Mouse (Mus musculus) kidney, embryonic 15.5 days (tissue): Measurements from ENCODE around the gene Rragc. TPM values are rescaled to one million over a fixed set of nuclear protein-coding genes. Genes with fewer than 3 reads are reported as not detected.

ENCODE experiments used
- ATAC-seq: fragments of 200-750 bp; cut with Nextera tagmentation; replicated peaks from 2 replicates; pipeline ENCODE4 v1.8.0; 2017; ENCODE audit warnings: moderate TSS enrichment; ENCODE audit not compliant: low FRiP score
- H3K27ac ChIP-seq: fragments of 300-500 bp; sonication (generic); 2 replicates; pipeline ENCODE4 v1.5.1; 2015; ENCODE audit warnings: mild to moderate bottlenecking, inconsistent platforms
- H3K27me3 ChIP-seq: fragments of 300-500 bp; sonication (generic); 2 replicates; pipeline ENCODE4 v1.6.1; 2015; ENCODE audit warnings: inconsistent platforms
- H3K36me3 ChIP-seq: fragments of 300-500 bp; sonication (generic); 2 replicates; pipeline ENCODE4 v1.6.1; 2015; ENCODE audit warnings: inconsistent platforms
- H3K4me1 ChIP-seq: fragments of 300-500 bp; sonication (generic); 2 replicates; pipeline ENCODE4 v1.6.1; 2015; ENCODE audit warnings: inconsistent platforms
- H3K4me2 ChIP-seq: fragments of 300-500 bp; sonication (generic); 2 replicates; pipeline ENCODE4 v1.6.1; 2015; ENCODE audit warnings: moderate library complexity, mild to moderate bottlenecking, inconsistent platforms
- H3K4me3 ChIP-seq: fragments of 300-500 bp; sonication (generic); replicated peaks from 2 replicates; pipeline ENCODE4 v1.5.1; 2015; ENCODE audit warnings: mild to moderate bottlenecking, inconsistent platforms
- H3K9ac ChIP-seq: fragments of 300-500 bp; sonication (generic); 2 replicates; pipeline ENCODE4 v1.6.1; 2015; ENCODE audit warnings: mild to moderate bottlenecking, inconsistent platforms
- H3K9me3 ChIP-seq: fragments of 300-500 bp; sonication (generic); replicated peaks from 2 replicates; pipeline ENCODE4 v1.6.1; 2016; ENCODE audit warnings: inconsistent platforms
- WGBS: fragments of 180-500 bp; shearing (Covaris S2); methylation state at CpG from one replicate; pipeline ENCODE4 v1.1.7; 2015; ENCODE audit warnings: mixed read lengths; 5-methylcytosine and 5-hydroxymethylcytosine counted together
- polyA plus RNA-seq: library from polyadenylated mRNA; unstranded; fragments of >200 nt; fragmentation: Nextera tagmentation; extraction: Ambion mirVana; gene quantifications from 2 replicates; pipeline ENCODE4 v1.2.1, GENCODE M21; 2015

Rragc gene
- polyA plus RNA-seq, 1 experiment from 2014 or later: 46.6 TPM

DNA sequence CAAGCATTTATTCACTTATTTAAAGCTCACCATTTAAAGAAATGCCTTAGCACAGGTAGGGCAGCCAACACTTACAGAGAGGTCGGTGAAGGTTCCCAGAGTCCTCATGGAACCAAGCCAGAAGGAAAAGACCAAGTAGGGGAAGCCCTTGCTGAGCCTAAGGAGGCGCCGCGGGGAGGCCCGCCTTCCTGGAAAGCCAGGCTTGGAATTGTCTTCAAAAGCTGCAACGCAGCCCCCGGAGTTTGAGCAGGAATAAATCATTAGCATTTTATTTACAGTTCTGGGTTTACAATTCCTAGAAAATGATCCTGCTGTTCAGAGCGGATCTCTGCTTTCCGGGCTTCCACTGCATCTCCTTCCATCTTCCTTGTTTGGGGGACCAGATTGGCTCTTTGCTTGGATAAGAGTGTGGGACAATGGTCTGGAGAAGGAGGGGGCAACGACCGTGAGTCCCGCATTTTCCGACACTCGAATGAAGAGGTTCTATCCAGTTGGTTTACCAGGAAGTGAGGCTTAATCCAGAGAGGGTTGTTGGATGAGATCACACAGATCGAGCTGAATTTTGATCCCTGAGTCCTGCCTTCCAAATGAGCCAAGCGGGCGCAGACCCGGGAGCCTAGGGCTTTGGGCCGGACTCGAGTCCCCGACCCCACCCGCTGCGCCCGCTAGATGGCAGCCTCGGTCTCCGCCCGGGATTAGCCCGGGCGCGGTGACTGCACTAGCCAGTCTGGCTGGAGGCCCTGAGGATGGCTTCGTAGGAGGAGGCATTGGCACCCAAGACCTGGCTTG lies 39.7 kb downstream of the Rragc start:
- peak; percentile 65 for ATAC-seq
- 0 out of 2 replicates have a peak overlapping the region, but pooled peaks have one; percentile 18 for H3K27ac ChIP-seq
- H3K9ac ChIP-seq: no peak overlapping the region
- WGBS: 4% methylated on average over 31 of the region's 31 CpGs
- peaks cover 21% of the 10 kb centered on the region for H3K4me1 ChIP-seq
- H3K4me2 ChIP-seq: peak overlapping the region; percentile 54
- H3K27me3 ChIP-seq: peaks cover 65% of the 10 kb centered on the region
- H3K36me3 ChIP-seq: no peaks in the 10 kb centered on the region
- peak overlapping the region; percentile 23 for H3K4me3 ChIP-seq
- H3K9me3 ChIP-seq: no peaks in the 10 kb centered on the region

DNA sequence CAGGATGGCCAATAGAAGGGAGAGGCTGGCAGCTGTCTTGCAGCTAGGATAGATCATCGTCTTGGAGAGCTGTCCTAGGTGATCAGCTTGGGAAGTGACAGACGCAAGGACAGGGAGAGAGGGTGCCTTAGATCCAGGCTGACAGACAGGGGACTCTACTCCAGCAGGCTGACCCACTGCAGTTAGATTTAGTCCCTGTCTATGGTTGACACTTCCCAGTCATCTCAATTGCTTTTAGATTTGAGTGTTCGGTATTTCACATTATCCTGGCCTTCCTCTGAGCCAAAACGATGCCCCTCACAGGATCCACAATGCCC lies 40.2 kb downstream of the Rragc start:
- WGBS: 59% methylated on average over 4 of the region's 4 CpGs
- H3K9ac ChIP-seq: no peak overlapping the region
- ATAC-seq: 0 out of 2 replicates have a peak, but pooled peaks have one; percentile 23
- H3K4me1 ChIP-seq: peaks cover 21% of the 10 kb centered on the region
- no peak overlapping the region for H3K4me3 ChIP-seq
- peaks cover 61% of the 10 kb centered on the region for H3K27me3 ChIP-seq
- no peaks in the 10 kb centered on the region for H3K9me3 ChIP-seq
- peak overlapping the region; percentile 54; the same call in 1 of the 2 replicates for H3K4me2 ChIP-seq
- no peaks in the 10 kb centered on the region for H3K36me3 ChIP-seq
- H3K27ac ChIP-seq: no peak overlapping the region

DNA sequence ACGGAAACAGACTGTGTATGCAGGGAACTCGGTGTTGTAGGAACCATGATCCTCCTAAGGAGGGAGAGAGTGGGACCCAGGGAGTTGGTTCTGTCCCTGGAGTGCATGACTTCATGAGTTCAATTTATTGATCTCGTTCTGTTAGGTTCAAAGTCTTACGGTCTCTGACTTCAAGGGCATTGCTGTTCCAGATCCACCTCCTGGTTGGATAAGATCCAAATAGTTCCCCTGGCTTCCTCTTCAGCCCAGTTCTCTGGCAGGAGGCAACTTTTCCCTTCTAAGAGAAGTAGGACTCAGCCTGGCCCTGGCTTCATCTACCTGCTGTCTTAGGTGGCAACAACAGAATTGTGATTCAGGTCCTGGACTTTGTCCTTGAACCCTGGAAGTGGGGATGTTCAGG lies 40.6 kb downstream of the Rragc start:
- H3K9me3 ChIP-seq: no peaks in the 10 kb centered on the region
- no peak overlapping the region for H3K9ac ChIP-seq
- H3K4me2 ChIP-seq: no peak overlapping the region
- H3K27me3 ChIP-seq: peaks cover 57% of the 10 kb centered on the region
- no peaks in the 10 kb centered on the region for H3K36me3 ChIP-seq
- 71% methylated on average over 4 of the region's 4 CpGs for WGBS
- no peak overlapping the region for H3K27ac ChIP-seq
- peaks cover 21% of the 10 kb centered on the region for H3K4me1 ChIP-seq
- ATAC-seq: no peak
- no peak overlapping the region for H3K4me3 ChIP-seq

DNA sequence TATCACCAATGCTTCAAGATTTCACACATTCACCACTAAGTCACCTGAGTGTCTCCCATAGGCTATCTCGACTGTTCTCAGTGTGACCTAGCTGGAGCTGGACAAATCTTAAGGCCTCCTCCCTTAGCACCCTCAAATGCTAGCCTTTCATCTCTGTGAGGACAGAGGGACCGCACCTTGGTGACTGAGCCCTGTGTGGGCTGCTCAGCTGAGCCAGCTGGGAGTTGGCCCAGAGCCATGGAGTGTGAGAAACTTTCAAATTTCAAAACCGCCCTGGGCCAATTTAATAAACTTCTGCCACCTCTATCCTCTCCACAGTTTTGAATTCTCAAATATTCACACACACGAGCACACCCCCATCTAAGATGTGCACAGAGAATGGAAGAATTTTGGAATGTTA lies 43.7 kb downstream of the Rragc start:
- Histone ChIP-seq H3K4me1 (peaks cover 21% of the 10 kb centered on the region), H3K27me3 (peaks cover 44% of the 10 kb centered on the region), H3K36me3 (no peaks in the 10 kb centered on the region), H3K27ac (no peak overlapping the region), H3K4me3 (no peak overlapping the region), H3K9me3 (no peaks in the 10 kb centered on the region), H3K9ac (no peak overlapping the region), H3K4me2 (no peak overlapping the region)
- WGBS: 59% methylated on average over 4 of the region's 4 CpGs
- no peak for ATAC-seq

GRCm38 (mm10) chr4:123962721-123963120 lies 45.5 kb downstream of the Rragc start:
- 62% methylated on average over 9 of the region's 9 CpGs for WGBS
- peaks cover 41% of the 10 kb centered on the region for H3K27me3 ChIP-seq
- ATAC-seq: no peak
- 0 out of 2 replicates have a peak, but pooled peaks cover 8% of the 10 kb centered on the region for H3K4me1 ChIP-seq
- H3K9ac ChIP-seq: no peak overlapping the region
- H3K4me2 ChIP-seq: no peak overlapping the region
- no peak overlapping the region for H3K27ac ChIP-seq
- H3K9me3 ChIP-seq: no peaks in the 10 kb centered on the region
- H3K4me3 ChIP-seq: no peak overlapping the region
- no peaks in the 10 kb centered on the region for H3K36me3 ChIP-seq

DNA sequence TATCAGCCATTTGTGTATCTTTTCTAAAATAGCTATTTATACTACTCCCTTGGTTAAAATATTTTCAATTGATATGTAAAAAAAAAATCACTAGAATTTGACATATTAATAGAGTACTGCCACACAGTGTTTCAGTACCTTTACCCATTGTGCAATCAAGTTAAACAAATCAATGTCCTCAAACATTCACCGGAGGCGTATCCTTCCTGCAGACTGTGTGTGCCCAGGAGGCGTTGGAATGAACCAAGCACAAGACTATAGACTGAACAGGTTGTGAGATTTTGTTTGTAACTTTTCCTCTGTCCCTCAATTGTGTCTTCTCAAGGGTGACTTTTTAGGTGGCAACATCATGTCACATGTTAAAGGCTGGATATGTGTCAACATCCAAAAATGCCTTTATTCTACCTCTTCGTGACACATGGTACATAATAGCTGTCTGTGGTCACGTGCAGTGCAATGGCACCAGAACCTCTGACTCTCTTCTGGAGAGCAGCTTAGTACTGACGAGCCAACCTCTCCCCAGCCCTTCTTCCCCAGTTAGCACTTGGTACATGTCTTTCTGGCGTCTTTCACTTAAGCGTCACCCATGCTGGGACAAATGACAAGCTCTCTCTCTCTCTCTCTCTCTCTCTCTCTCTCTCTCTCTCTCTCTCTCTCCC lies 51.5 kb downstream of the Rragc start:
- Histone ChIP-seq H3K4me3 (no peak overlapping the region), H3K36me3 (no peaks in the 10 kb centered on the region), H3K4me2 (no peak overlapping the region), H3K27me3 (peaks cover 50% of the 10 kb centered on the region), H3K27ac (no peak overlapping the region), H3K9me3 (0 out of 2 replicates have a peak, but pooled peaks cover 2% of the 10 kb centered on the region), H3K4me1 (peaks cover 7% of the 10 kb centered on the region), H3K9ac (no peak overlapping the region)
- 86% methylated on average over 8 of the region's 8 CpGs for WGBS
- ATAC-seq: no peak

DNA sequence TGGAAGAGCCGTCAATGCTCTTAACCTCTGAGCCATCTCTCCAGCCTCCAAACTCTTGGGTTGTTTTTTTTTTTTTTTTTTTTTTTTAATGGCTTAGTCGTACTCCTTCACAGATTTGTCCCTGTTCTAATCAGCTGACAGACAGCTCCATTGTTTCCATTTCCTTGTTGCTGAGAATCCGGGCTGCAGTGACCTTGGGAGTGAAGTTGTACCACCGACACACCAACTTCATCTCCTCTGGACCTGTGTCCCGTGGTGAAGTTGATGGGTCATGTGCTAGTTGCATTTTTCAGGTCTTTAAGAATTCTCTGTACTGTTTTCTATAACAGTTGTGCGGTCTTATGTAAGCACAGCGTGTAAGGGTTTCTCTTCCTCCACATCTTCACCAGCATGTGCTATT lies 52.2 kb downstream of the Rragc start:
- WGBS: 73% methylated on average over 7 of the region's 7 CpGs
- Histone ChIP-seq H3K4me1 (peaks cover 7% of the 10 kb centered on the region), H3K27ac (no peak overlapping the region), H3K9me3 (0 out of 2 replicates have a peak, but pooled peaks cover 2% of the 10 kb centered on the region), H3K27me3 (peaks cover 53% of the 10 kb centered on the region), H3K4me2 (no peak overlapping the region), H3K4me3 (no peak overlapping the region), H3K9ac (no peak overlapping the region), H3K36me3 (no peaks in the 10 kb centered on the region)
- ATAC-seq: no peak

- H3K27me3 ChIP-seq: peaks cover 48% of the 10 kb centered on the region
- 0 out of 2 replicates have a peak, but pooled peaks cover 2% of the 10 kb centered on the region for H3K9me3 ChIP-seq
- no peak overlapping the region for H3K9ac ChIP-seq
- H3K4me3 ChIP-seq: no peak overlapping the region
- H3K4me1 ChIP-seq: peaks cover 7% of the 10 kb centered on the region
- 76% methylated on average over 4 of the region's 4 CpGs for WGBS
- H3K4me2 ChIP-seq: no peak overlapping the region
- H3K36me3 ChIP-seq: no peaks in the 10 kb centered on the region
- no peak overlapping the region for H3K27ac ChIP-seq
- no peak for ATAC-seq
Measured at GRCm38 (mm10) chr4:123971059-123971458, 53.8 kb downstream of the Rragc start.

DNA sequence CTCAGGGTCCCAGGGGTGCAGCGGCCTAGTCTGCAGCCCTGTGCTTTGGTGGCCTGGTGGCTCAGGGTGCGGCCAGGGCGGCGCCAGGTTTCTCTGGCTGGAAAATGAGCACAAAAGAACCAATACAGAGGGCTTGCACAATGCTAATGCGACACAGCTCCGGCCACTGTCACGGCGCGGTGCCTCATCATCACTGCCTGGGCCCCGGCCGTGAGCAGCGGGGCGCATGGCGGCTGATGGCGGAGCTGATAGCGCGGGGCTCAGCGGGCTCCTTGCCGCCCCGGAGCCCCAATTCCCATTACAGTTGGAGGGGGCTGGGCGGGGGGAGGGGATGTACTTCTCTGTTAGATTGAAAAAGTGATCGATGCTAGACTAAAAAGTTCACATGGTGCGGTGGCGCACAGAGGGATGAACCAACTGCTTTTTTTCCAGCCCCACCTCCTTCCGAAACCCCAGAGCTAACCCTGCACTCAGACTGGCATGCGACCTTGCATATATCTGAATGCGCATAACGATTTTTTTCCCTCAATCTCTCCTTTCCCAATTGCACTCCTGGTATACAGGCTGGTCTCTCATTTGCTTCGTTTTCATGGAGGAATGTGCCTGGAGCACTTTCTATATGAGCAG lies 55.3 kb downstream of the Rragc start:
- H3K27ac ChIP-seq: no peak overlapping the region
- peaks cover 7% of the 10 kb centered on the region for H3K4me1 ChIP-seq
- ATAC-seq: no peak
- H3K4me3 ChIP-seq: peak overlapping the region; percentile 30
- H3K9ac ChIP-seq: no peak overlapping the region
- H3K9me3 ChIP-seq: 0 out of 2 replicates have a peak, but pooled peaks cover 2% of the 10 kb centered on the region
- no peaks in the 10 kb centered on the region for H3K36me3 ChIP-seq
- H3K4me2 ChIP-seq: peak overlapping the region; percentile 61
- 12% methylated on average over 29 of the region's 29 CpGs for WGBS
- peaks cover 37% of the 10 kb centered on the region for H3K27me3 ChIP-seq

DNA sequence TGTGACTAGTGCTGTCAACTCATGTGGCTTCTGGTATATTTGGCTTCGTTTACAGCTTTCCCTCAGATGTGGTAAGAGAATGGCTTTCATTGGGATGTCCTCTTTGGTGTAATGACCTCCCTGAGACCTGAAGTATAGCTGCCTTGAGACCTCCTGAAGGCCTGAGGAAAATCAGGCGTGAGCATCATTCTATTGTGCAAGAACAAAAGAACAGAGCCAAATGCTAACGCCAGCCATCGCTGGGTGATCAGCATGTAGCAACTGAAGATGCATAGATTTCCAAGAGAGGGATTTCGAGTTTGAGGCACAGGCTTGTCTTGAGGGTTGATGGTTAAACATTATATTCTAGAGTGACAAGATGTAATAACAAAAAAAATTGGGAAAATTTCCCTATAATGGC lies 64.9 kb downstream of the Rragc start:
- H3K4me2 ChIP-seq: no peak overlapping the region
- no peaks in the 10 kb centered on the region for H3K9me3 ChIP-seq
- no peaks in the 10 kb centered on the region for H3K36me3 ChIP-seq
- WGBS: 72% methylated on average over 5 of the region's 5 CpGs
- H3K4me3 ChIP-seq: no peak overlapping the region
- no peak overlapping the region for H3K9ac ChIP-seq
- H3K4me1 ChIP-seq: no peaks in the 10 kb centered on the region
- no peak overlapping the region for H3K27ac ChIP-seq
- H3K27me3 ChIP-seq: peaks cover 21% of the 10 kb centered on the region
- no peak for ATAC-seq
